Mouse (Mus musculus) intestine, embryonic 16.5 days (tissue): ENCODE results near the gene Commd1. TPM values are rescaled to one million over a fixed set of nuclear protein-coding genes. Genes with fewer than 3 reads are reported as not detected.

Source experiments
- ATAC-seq: fragments of 200-750 bp; cut with Nextera tagmentation; 2 replicates; pipeline ENCODE4 v1.8.0; 2017; ENCODE audit warnings: moderate TSS enrichment, moderate library complexity
- H3K27ac ChIP-seq: fragments of 300-500 bp; sonication (generic); 2 replicates; pipeline ENCODE4 v1.5.1; 2014; ENCODE audit warnings: mild to moderate bottlenecking, low read length
- H3K27me3 ChIP-seq: fragments of 300-500 bp; sonication (generic); replicated peaks from 2 replicates; pipeline ENCODE4 v1.6.1; 2014; ENCODE audit warnings: low read length, control low read depth, mixed read lengths; ENCODE audit not compliant: control insufficient read depth, insufficient read depth
- H3K36me3 ChIP-seq: fragments of 300-500 bp; sonication (generic); 2 replicates; pipeline ENCODE4 v1.6.1; 2014; ENCODE audit warnings: low read length, control low read depth; ENCODE audit not compliant: control insufficient read depth, insufficient read depth
- H3K4me1 ChIP-seq: fragments of 300-500 bp; sonication (generic); 2 replicates; pipeline ENCODE4 v1.6.1; 2014; ENCODE audit warnings: low read length, control low read depth, mixed read lengths; ENCODE audit not compliant: control insufficient read depth, insufficient read depth
- H3K4me2 ChIP-seq: fragments of 300-500 bp; sonication (generic); 2 replicates; pipeline ENCODE4 v1.6.1; 2014; ENCODE audit warnings: low read depth, low read length, control low read depth
- H3K4me3 ChIP-seq: fragments of 300-500 bp; sonication (generic); 2 replicates; pipeline ENCODE4 v1.5.1; 2014; ENCODE audit warnings: mild to moderate bottlenecking, low read length
- H3K9ac ChIP-seq: fragments of 300-500 bp; sonication (generic); 2 replicates; pipeline ENCODE4 v1.6.1; 2014; ENCODE audit warnings: low read depth, low read length
- H3K9me3 ChIP-seq: fragments of 300-500 bp; sonication (generic); 2 replicates; pipeline ENCODE4 v1.6.1; 2016; ENCODE audit warnings: low read length, control low read depth; ENCODE audit not compliant: control insufficient read depth
- WGBS: fragments of 180-500 bp; shearing (Covaris S2); extraction: QIAGEN DNeasy Blood & Tissue Kit; methylation state at CpG from one replicate; pipeline ENCODE4 v1.1.7; 2014; 5-methylcytosine and 5-hydroxymethylcytosine counted together
- polyA plus RNA-seq: library from polyadenylated mRNA; unstranded; fragments of >200 nt; fragmentation: Nextera tagmentation; extraction: Ambion mirVana; gene quantifications from 2 replicates; pipeline ENCODE4 v1.2.1, GENCODE M21; 2015

Gene Commd1
- polyA plus RNA-seq, 1 experiment from 2014 or later: 339 TPM

- Histone ChIP-seq H3K4me1 (no peaks in the 10 kb centered on the region), H3K4me3 (no peak overlapping the region), H3K36me3 (no peaks in the 10 kb centered on the region), H3K9me3 (no peaks in the 10 kb centered on the region), H3K27me3 (no peaks in the 10 kb centered on the region), H3K9ac (no peak overlapping the region), H3K27ac (no peak overlapping the region), H3K4me2 (no peak overlapping the region)
- 77% methylated on average over 7 of the region's 7 CpGs for WGBS
- ATAC-seq: peak; percentile 91
These were observed 90.3 kb downstream of the Commd1 start for GRCm38 (mm10) chr11:22891876-22892275.

GRCm38 (mm10) chr11:22891242-22891641, 90.9 kb downstream of the Commd1 start:
- no peaks in the 10 kb centered on the region for H3K27me3 ChIP-seq
- H3K4me3 ChIP-seq: no peak overlapping the region
- no peak overlapping the region for H3K9ac ChIP-seq
- no peaks in the 10 kb centered on the region for H3K4me1 ChIP-seq
- 83% methylated on average over 9 of the region's 9 CpGs for WGBS
- no peak overlapping the region for H3K27ac ChIP-seq
- peak; percentile 24 for ATAC-seq
- no peaks in the 10 kb centered on the region for H3K9me3 ChIP-seq
- H3K36me3 ChIP-seq: no peaks in the 10 kb centered on the region
- H3K4me2 ChIP-seq: no peak overlapping the region

- H3K36me3 ChIP-seq: no peaks in the 10 kb centered on the region
- H3K9ac ChIP-seq: no peak overlapping the region
- no peak overlapping the region for H3K4me3 ChIP-seq
- no peaks in the 10 kb centered on the region for H3K9me3 ChIP-seq
- H3K4me1 ChIP-seq: no peaks in the 10 kb centered on the region
- no peaks in the 10 kb centered on the region for H3K27me3 ChIP-seq
- ATAC-seq: no peak
- WGBS: 92% methylated on average over 3 of the region's 3 CpGs
- H3K27ac ChIP-seq: no peak overlapping the region
- no peak overlapping the region for H3K4me2 ChIP-seq
These were observed 93.0 kb downstream of the Commd1 start for GRCm38 (mm10) chr11:22889224-22889623.

- H3K27ac ChIP-seq: no peak overlapping the region
- H3K4me2 ChIP-seq: no peak overlapping the region
- H3K9me3 ChIP-seq: no peaks in the 10 kb centered on the region
- H3K9ac ChIP-seq: no peak overlapping the region
- no peaks in the 10 kb centered on the region for H3K27me3 ChIP-seq
- H3K4me1 ChIP-seq: 0 out of 2 replicates have a peak, but pooled peaks cover 2% of the 10 kb centered on the region
- H3K4me3 ChIP-seq: no peak overlapping the region
- ATAC-seq: no peak
- no peaks in the 10 kb centered on the region for H3K36me3 ChIP-seq
- 86% methylated on average over 4 of the region's 4 CpGs for WGBS
These were observed 95.2 kb downstream of the Commd1 start for GRCm38 (mm10) chr11:22886991-22887390.

GRCm38 (mm10) chr11:22885350-22885749, 96.8 kb downstream of the Commd1 start:
- 90% methylated on average over 1 of the region's 1 CpGs for WGBS
- H3K9ac ChIP-seq: no peak overlapping the region
- H3K27ac ChIP-seq: no peak overlapping the region
- H3K4me3 ChIP-seq: no peak overlapping the region
- no peak overlapping the region for H3K4me2 ChIP-seq
- H3K9me3 ChIP-seq: no peaks in the 10 kb centered on the region
- no peak for ATAC-seq
- H3K36me3 ChIP-seq: no peaks in the 10 kb centered on the region
- H3K4me1 ChIP-seq: peaks cover 6% of the 10 kb centered on the region; the same call in 1 of the 2 replicates
- H3K27me3 ChIP-seq: no peaks in the 10 kb centered on the region

GRCm38 (mm10) chr11:22883676-22884075, 98.5 kb downstream of the Commd1 start:
- Histone ChIP-seq H3K9ac (no peak overlapping the region), H3K9me3 (no peaks in the 10 kb centered on the region), H3K27me3 (no peaks in the 10 kb centered on the region), H3K4me1 (peaks cover 6% of the 10 kb centered on the region; the same call in 1 of the 2 replicates), H3K4me3 (no peak overlapping the region), H3K36me3 (no peaks in the 10 kb centered on the region), H3K4me2 (no peak overlapping the region), H3K27ac (peak overlapping the region; percentile 30)
- ATAC-seq: peak; percentile 92
- 50% methylated on average over 2 of the region's 2 CpGs for WGBS

- Histone ChIP-seq H3K27me3 (no peaks in the 10 kb centered on the region), H3K9ac (no peak overlapping the region), H3K4me3 (no peak overlapping the region), H3K4me2 (no peak overlapping the region), H3K36me3 (no peaks in the 10 kb centered on the region), H3K27ac (peak overlapping the region; percentile 30; the same call in 1 of the 2 replicates), H3K4me1 (peaks cover 6% of the 10 kb centered on the region; the same call in 1 of the 2 replicates), H3K9me3 (no peaks in the 10 kb centered on the region)
- ATAC-seq: 0 out of 2 replicates have a peak, but pooled peaks have one; percentile 19
These were observed 99.3 kb downstream of the Commd1 start for GRCm38 (mm10) chr11:22882926-22883325.

GRCm38 (mm10) chr11:22880383-22881172, 101.6 kb downstream of the Commd1 start:
- H3K27ac ChIP-seq: 0 out of 2 replicates have a peak overlapping the region, but pooled peaks have one; percentile 26
- H3K4me1 ChIP-seq: peaks cover 6% of the 10 kb centered on the region; the same call in 1 of the 2 replicates
- no peaks in the 10 kb centered on the region for H3K36me3 ChIP-seq
- H3K9ac ChIP-seq: no peak overlapping the region
- 56% methylated on average over 3 of the region's 3 CpGs for WGBS
- H3K27me3 ChIP-seq: no peaks in the 10 kb centered on the region
- 0 out of 2 replicates have a peak, but pooled peaks have one; percentile 20 for ATAC-seq
- no peak overlapping the region for H3K4me3 ChIP-seq
- H3K4me2 ChIP-seq: no peak overlapping the region
- no peaks in the 10 kb centered on the region for H3K9me3 ChIP-seq

- Histone ChIP-seq H3K9ac (no peak overlapping the region), H3K27me3 (no peaks in the 10 kb centered on the region), H3K27ac (no peak overlapping the region), H3K9me3 (no peaks in the 10 kb centered on the region), H3K4me1 (peaks cover 6% of the 10 kb centered on the region; the same call in 1 of the 2 replicates), H3K36me3 (no peaks in the 10 kb centered on the region), H3K4me2 (no peak overlapping the region), H3K4me3 (no peak overlapping the region)
- WGBS: 86% methylated on average over 4 of the region's 4 CpGs
- ATAC-seq: no peak
These were observed 102.5 kb downstream of the Commd1 start for GRCm38 (mm10) chr11:22879645-22880044.
